Mouse (Mus musculus): ENCODE data around the gene Ptges2.

Ptges2 gene

DNA sequence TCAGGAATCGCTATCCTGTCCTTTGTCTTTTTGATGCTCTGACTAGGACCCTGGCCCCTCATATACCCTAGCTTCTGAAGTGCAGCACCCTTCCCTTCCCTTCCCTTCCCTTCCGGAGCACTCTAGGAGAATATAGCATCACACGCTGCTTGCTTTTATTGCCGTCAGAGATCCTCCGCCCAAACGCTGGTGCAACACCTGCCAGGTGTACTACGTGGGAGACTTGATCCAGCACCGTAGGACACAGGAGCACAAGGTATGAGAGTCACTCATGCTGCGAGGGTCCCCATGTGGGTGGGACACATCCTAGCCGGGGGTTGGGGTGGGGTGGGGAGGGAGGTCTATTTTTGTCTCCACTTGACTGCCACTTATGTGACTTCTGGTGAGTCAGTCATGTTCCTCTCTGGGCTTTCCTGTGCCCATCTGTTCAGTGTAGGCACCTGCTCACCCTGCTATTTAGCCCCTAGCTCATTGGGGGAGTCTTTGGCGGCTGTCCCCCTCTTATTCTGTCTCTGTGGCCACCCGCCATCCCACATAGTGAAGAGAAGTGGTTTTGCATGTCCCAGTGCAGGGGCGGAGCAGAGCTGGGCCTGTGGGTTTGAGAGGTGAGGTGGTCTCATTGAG is 20.3 kb upstream of the Ptges2 start:
- DNase-seq (ENCODE audit: low spot score): no peak

- DNase-seq (ENCODE audit: low spot score): no peak
Observed at GRCm38 (mm10) chr2:32376963-32377362, 18.7 kb upstream of the Ptges2 start.

DNA sequence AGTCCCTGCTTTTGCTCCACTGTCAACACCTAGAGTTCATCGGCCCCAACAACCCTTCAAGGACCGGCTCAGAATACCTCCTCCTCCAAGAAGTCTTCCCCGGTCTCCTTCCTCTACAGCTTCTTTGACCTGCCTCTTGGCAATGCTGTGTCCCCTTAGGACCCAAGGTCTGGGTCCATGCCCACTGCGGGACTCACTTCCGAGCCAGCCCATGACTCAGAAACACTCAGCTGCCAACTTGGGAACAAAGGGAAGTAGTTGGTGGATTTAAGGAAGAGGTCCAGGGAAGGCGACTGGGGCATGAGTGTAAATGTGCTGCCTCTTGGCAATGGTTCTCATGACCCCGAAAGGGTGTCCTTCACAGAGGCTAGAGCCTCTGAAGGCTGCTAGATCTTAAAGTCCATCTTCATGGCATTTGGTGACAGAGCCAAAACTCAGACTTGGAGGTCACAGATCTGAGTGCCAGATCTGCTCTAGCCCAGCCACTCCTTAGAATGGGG is 15.6 kb upstream of the Ptges2 start:
- DNase-seq (ENCODE audit: low spot score): no peak

GRCm38 (mm10) chr2:32381141-32381774 is 14.4 kb upstream of the Ptges2 start:
- DNase-seq (ENCODE audit: low spot score): peak; percentile 19

DNA sequence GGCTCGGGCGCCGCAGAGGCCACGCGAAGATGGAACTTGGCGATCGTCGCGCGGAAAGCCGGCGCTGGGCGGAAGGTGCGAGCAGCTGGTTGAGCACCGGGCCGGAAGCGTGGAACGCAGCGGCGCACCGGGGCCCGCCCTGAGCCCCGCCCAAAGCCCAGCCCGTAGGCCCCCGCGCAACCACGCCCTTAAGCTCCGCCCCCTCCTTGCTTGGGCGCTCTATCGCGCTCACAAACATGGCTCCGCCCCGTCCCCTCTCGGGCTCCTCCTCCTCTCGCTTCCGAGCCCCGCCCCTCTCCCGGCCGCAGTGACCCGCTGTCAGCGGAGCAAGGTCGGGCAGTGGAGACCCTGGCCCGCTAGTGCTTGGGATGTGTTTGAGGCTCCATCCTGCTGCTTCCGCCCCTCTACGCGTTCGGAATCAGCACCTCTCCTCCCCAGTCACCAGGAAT is 13.9 kb upstream of the Ptges2 start, which contains the start of gene 1110008P14Rik:
TSS of gene 1110008P14Rik (minus strand) at position 164 of the 449 bp plus-strand sequence.
- peak; percentile 66 for DNase-seq (ENCODE audit: low spot score)

DNA sequence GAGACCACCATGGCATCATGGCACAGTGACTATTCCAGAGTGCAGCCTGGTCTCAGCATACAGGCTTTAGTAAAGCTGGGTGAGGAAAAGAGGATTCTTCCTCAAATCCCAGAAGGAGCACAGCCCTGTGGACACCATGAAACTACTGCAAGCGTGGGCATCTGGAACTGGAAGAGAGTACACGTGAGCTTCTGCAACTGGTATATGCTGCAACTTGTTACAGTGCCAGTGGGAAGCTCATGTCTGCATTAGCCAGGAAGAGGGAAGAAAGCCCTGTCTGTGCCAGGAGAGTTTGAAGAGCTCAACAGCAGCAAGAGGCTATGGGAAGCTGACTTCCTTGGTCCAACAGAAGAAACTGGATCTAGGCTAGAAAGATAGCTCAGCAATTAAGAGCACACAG is 13.0 kb upstream of the Ptges2 start:
- no peak for DNase-seq (ENCODE audit: low spot score)

GRCm38 (mm10) chr2:32387706-32388490 is 7.8 kb upstream of the Ptges2 start, which contains the start of gene Lcn2:
Gene Lcn2, minus strand, starts transcription at chr2:32388252.
- no peak for DNase-seq (ENCODE audit: low spot score)

- DNase-seq (ENCODE audit: low spot score): no peak
Observed at GRCm38 (mm10) chr2:32389157-32389556, 6.5 kb upstream of the Ptges2 start.

- DNase-seq (ENCODE audit: low spot score): no peak
Observed at GRCm38 (mm10) chr2:32390871-32391270, 4.8 kb upstream of the Ptges2 start.

DNA sequence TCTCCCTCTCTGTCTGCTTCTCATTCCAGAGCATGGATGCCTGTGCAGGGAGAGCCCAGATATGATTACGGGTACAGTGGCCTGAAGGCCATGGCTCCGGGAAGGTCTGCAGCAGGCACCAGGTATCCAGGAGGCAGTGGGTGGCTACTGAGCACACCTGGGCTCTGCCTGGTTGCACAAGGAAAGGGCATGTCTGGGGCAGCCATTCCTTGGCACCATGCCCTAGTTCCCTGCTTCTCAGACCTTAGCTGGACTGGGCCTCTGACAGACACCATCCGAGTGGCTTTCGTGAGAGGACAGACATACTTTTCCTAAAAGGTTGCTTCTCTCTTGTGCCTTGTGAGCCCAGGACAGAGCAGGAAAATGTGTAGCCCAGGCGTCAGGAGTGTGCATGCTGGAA is 3.6 kb upstream of the Ptges2 start:
- no peak for DNase-seq (ENCODE audit: low spot score)

- DNase-seq (ENCODE audit: low spot score): no peak
Observed at GRCm38 (mm10) chr2:32394973-32395372, 723 bp upstream of the Ptges2 start.

- peak; percentile 80 for DNase-seq (ENCODE audit: low spot score)
Observed at GRCm38 (mm10) chr2:32395946-32396621, 388 bp downstream of the Ptges2 start.

DNA sequence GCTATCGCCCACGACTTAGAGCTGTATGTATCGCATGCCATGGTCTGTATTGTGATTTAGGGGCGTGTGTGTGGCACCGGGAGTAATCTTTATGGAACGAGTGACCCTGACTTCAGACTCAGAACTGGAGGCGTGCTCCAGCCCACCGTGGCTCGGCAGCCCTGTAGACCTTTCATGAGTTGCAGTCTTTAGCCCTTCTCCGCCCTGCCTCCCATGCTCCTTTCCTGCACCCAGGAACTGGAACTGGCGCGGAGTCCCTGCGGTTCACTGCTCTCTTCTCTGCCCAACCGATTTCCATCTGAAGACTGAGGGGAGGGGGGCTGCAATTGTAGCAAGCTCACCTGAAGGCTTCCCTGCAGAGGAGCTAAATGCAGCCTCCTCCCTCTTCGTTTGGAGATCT is 999 bp downstream of the Ptges2 start:
- DNase-seq (ENCODE audit: low spot score): no peak

- DNase-seq (ENCODE audit: low spot score): peak; percentile 89
Observed at GRCm38 (mm10) chr2:32404663-32405062, 9.0 kb downstream of the Ptges2 start.

GRCm38 (mm10) chr2:32407144-32407824 is 11.6 kb downstream of the Ptges2 start:
- DNase-seq (ENCODE audit: low spot score): no peak

GRCm38 (mm10) chr2:32408429-32409424 is 13.0 kb downstream of the Ptges2 start:
- no peak for DNase-seq (ENCODE audit: low spot score)

GRCm38 (mm10) chr2:32411407-32411806 is 15.7 kb downstream of the Ptges2 start:
- DNase-seq (ENCODE audit: low spot score): no peak

GRCm38 (mm10) chr2:32412742-32413531 is 17.2 kb downstream of the Ptges2 start:
- no peak for DNase-seq (ENCODE audit: low spot score)

DNA sequence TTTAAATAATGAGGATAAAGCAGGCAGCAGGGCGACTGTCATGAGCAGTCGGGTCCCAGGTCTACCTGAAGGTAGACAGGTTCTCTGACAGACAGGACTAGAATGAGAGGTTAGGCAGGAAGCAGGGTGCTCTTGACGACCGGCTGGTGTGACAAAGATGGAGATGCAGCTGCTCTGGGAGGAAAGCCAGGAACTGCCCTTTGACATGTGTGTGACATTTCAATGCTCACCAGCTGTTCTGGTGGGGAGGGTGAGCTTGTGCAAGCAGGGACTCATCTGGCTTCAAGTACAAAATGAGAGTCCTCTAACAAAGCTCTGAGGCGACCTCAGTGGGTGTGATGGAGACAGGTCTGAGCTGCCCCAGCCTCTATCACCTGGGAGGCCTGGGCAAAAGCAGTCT is 18.2 kb downstream of the Ptges2 start:
- DNase-seq (ENCODE audit: low spot score): no peak
